ENCODE assay signal across 8 mouse cellular contexts in genomic region chr9:61259421-61260174, GRCm38 (mm10).
DNase-seq lines count a peak whose midpoint lies in the region; ATAC-seq and TF ChIP-seq lines count a peak whose summit lies in the region.

No protein-coding gene starts in this region.

- H3K27ac ChIP-seq in liver, adult 2 months (replicated peaks; ENCODE audit: insufficient read depth, low read depth, low read length), result no peak overlapping the region
- H3K27ac ChIP-seq in liver, embryonic 12.5 days, result no peak overlapping the region
- peak overlapping the region; percentile 69 for H3K27ac ChIP-seq in embryonic facial prominence, embryonic 10.5 days (replicated peaks)
- H3K27ac ChIP-seq in hindbrain, embryonic 14.5 days, result peak overlapping the region; percentile 23; the same call in 1 of the 2 replicates
- peak overlapping the region; percentile 30; the same call in 1 of the 2 replicates for H3K27ac ChIP-seq in olfactory bulb, adult 2 months (ENCODE audit: insufficient read depth, low read depth, low read length)

- peaks cover 7% of the 10 kb centered on the region; the same call in 1 of the 2 replicates for H3K27me3 ChIP-seq in liver, adult 2 months (ENCODE audit: control insufficient read depth, insufficient read depth, low read length)
- peaks cover 14% of the 10 kb centered on the region for H3K27me3 ChIP-seq in liver, embryonic 12.5 days (replicated peaks)
- peaks cover 47% of the 10 kb centered on the region for H3K27me3 ChIP-seq in embryonic facial prominence, embryonic 10.5 days (replicated peaks; ENCODE audit: low read depth, poor library complexity, severe bottlenecking)
- H3K27me3 ChIP-seq in hindbrain, embryonic 14.5 days (ENCODE audit: control insufficient read depth, insufficient read depth, low read length), result no peaks in the 10 kb centered on the region; the same call in 1 of the 2 replicates

- DNase-seq in liver, adult 2 months (ENCODE audit: extremely low read depth, low read depth, low spot score), result peak; percentile 27
- peak; percentile 48 for DNase-seq in embryonic facial prominence, embryonic 10.5 days (ENCODE audit: low spot score)
- DNase-seq in hindbrain, embryonic 14.5 days (ENCODE audit: low spot score), result no peak
- no peak for DNase-seq in ovary, postnatal 14 days (ENCODE audit: low spot score)
- no peak for DNase-seq in thymus, postnatal 10 days (ENCODE audit: low spot score in 2 of 2)
- no peak for DNase-seq in left cerebral cortex, postnatal 14 days (ENCODE audit: low spot score in 2 of 2)

- intact Hi-C loops in left cerebral cortex, postnatal 14 days (cut with DNase I), result no loop called here

- no peak overlapping the region for H3K4me3 ChIP-seq in liver, adult 2 months (ENCODE audit: insufficient read depth, low read depth, low read length)
- no peak overlapping the region for H3K4me3 ChIP-seq in liver, embryonic 12.5 days
- no peak overlapping the region for H3K4me3 ChIP-seq in embryonic facial prominence, embryonic 10.5 days
- H3K4me3 ChIP-seq in hindbrain, embryonic 14.5 days (replicated peaks; ENCODE audit: low read length), result no peak overlapping the region
- H3K4me3 ChIP-seq in olfactory bulb, adult 2 months (ENCODE audit: insufficient read depth, low read depth, low read length), result no peak overlapping the region

- no peak overlapping the region for H3K4me2 ChIP-seq in liver, embryonic 12.5 days
- no peak overlapping the region for H3K4me2 ChIP-seq in hindbrain, embryonic 14.5 days (replicated peaks)

- no peak for TF ChIP-seq CTCF in liver, adult 2 months (IDR thresholded peaks at IDR 0.05; ENCODE audit: low read depth, low read length)
- no peak for TF ChIP-seq CTCF in olfactory bulb, adult 2 months (IDR thresholded peaks at IDR 0.05; ENCODE audit: insufficient read depth, low read depth, low read length)

- no peaks in the 10 kb centered on the region for H3K4me1 ChIP-seq in liver, adult 2 months (ENCODE audit: control insufficient read depth, insufficient read depth, low read length)
- H3K4me1 ChIP-seq in liver, embryonic 12.5 days, result peaks cover 4% of the 10 kb centered on the region; the same call in 1 of the 2 replicates
- peaks cover 56% of the 10 kb centered on the region for H3K4me1 ChIP-seq in embryonic facial prominence, embryonic 10.5 days
- peaks cover 55% of the 10 kb centered on the region for H3K4me1 ChIP-seq in hindbrain, embryonic 14.5 days (replicated peaks; ENCODE audit: control insufficient read depth, insufficient read depth, low read length)
- H3K4me1 ChIP-seq in olfactory bulb, adult 2 months (ENCODE audit: control insufficient read depth, insufficient read depth, low read length), result peaks cover 22% of the 10 kb centered on the region

- no peak overlapping the region for H3K9ac ChIP-seq in liver, adult 2 months (ENCODE audit: low read depth, low read length)
- H3K9ac ChIP-seq in liver, embryonic 12.5 days, result no peak overlapping the region
- no peak overlapping the region for H3K9ac ChIP-seq in hindbrain, embryonic 14.5 days

- no peak for ATAC-seq in liver, embryonic 12.5 days
- ATAC-seq in hindbrain, embryonic 14.5 days (ENCODE audit: low FRiP score), result no peak

- H3K79me2 ChIP-seq in liver, adult 2 months (ENCODE audit: control insufficient read depth, insufficient read depth, low read length), result no peaks in the 10 kb centered on the region

- 37% methylated on average over 7 of the region's 7 CpGs for WGBS in liver, adult 2 months
- WGBS in liver, embryonic 12.5 days (ENCODE audit: insufficient replicate concordance), result 19% methylated on average over 7 of the region's 7 CpGs
- WGBS in embryonic facial prominence, embryonic 10.5 days, result 6% methylated on average over 7 of the region's 7 CpGs
- 6% methylated on average over 7 of the region's 7 CpGs for WGBS in hindbrain, embryonic 14.5 days
- WGBS in olfactory bulb, adult 2 months, result 24% methylated on average over 7 of the region's 7 CpGs

- no peaks in the 10 kb centered on the region for H3K36me3 ChIP-seq in liver, adult 2 months (ENCODE audit: control insufficient read depth, insufficient read depth, low read length)
- H3K36me3 ChIP-seq in liver, embryonic 12.5 days, result no peaks in the 10 kb centered on the region
- no peaks in the 10 kb centered on the region for H3K36me3 ChIP-seq in embryonic facial prominence, embryonic 10.5 days (replicated peaks)
- no peaks in the 10 kb centered on the region for H3K36me3 ChIP-seq in hindbrain, embryonic 14.5 days (replicated peaks; ENCODE audit: control insufficient read depth, insufficient read depth)

- no peaks in the 10 kb centered on the region for H3K9me3 ChIP-seq in liver, embryonic 12.5 days (replicated peaks)
- H3K9me3 ChIP-seq in embryonic facial prominence, embryonic 10.5 days, result 0 out of 2 replicates have a peak, but pooled peaks cover under 1% of the 10 kb centered on the region
- H3K9me3 ChIP-seq in hindbrain, embryonic 14.5 days (ENCODE audit: control insufficient read depth, low read length), result 0 out of 2 replicates have a peak, but pooled peaks cover 3% of the 10 kb centered on the region

- TF ChIP-seq POLR2A in liver, adult 2 months (IDR thresholded peaks at IDR 0.05; ENCODE audit: extremely low read depth, insufficient read depth, low read length), result no peak
- TF ChIP-seq POLR2A in olfactory bulb, adult 2 months (IDR thresholded peaks at IDR 0.05; ENCODE audit: insufficient read depth, low read depth, low read length), result no peak

Comparison
In these comparisons a context has a peak if more than half of its experiments do, and no peak if none do; other contexts are left out.
1. DNase-seq: peak in liver, adult 2 months (single experiment) and embryonic facial prominence, embryonic 10.5 days (single experiment); none in hindbrain, embryonic 14.5 days (single experiment), ovary, postnatal 14 days (single experiment), thymus, postnatal 10 days (0 of 2) and left cerebral cortex, postnatal 14 days (0 of 2).
2. H3K27ac ChIP-seq: peak in embryonic facial prominence, embryonic 10.5 days (single experiment), hindbrain, embryonic 14.5 days (single experiment) and olfactory bulb, adult 2 months (single experiment); none in liver, adult 2 months (single experiment) and liver, embryonic 12.5 days (single experiment).